Mouse (Mus musculus) heart, postnatal 0 days (tissue): ENCODE data around the gene Rcn1. TPM values are rescaled to one million over a fixed set of nuclear protein-coding genes. Genes with fewer than 3 reads are reported as not detected.

Experiments
- ATAC-seq: fragments of 200-750 bp; cut with Nextera tagmentation; 2 replicates; pipeline ENCODE4 v1.8.0; 2017; ENCODE audit warnings: low read depth, moderate number of reproducible peaks, moderate library complexity; ENCODE audit not compliant: insufficient read depth
- DNase-seq: peaks from one replicate; pipeline ENCODE4 v3.0.0-alpha.2; 2016; ENCODE audit warnings: low spot score
- H3K27ac ChIP-seq: fragments of 300-500 bp; sonication (generic); 2 replicates; pipeline ENCODE4 v1.5.1; 2014; ENCODE audit warnings: low read depth, mild to moderate bottlenecking
- H3K27me3 ChIP-seq: fragments of 300-500 bp; sonication (generic); 2 replicates; pipeline ENCODE4 v1.6.1; 2014; ENCODE audit warnings: low read length, mixed read lengths; ENCODE audit not compliant: control insufficient read depth, insufficient read depth
- H3K36me3 ChIP-seq: fragments of 300-500 bp; sonication (generic); replicated peaks from 2 replicates; pipeline ENCODE4 v1.6.1; 2014; ENCODE audit warnings: low read length, mixed read lengths; ENCODE audit not compliant: control insufficient read depth, insufficient read depth
- H3K4me1 ChIP-seq: fragments of 300-500 bp; sonication (generic); 2 replicates; pipeline ENCODE4 v1.6.1; 2014; ENCODE audit warnings: antibody characterized with exemption; ENCODE audit not compliant: control insufficient read depth, insufficient read depth
- H3K4me2 ChIP-seq: fragments of 300-500 bp; sonication (generic); 2 replicates; pipeline ENCODE4 v1.6.1; 2014; ENCODE audit warnings: low read depth, mild to moderate bottlenecking, low read length, moderate library complexity
- H3K4me3 ChIP-seq: fragments of 300-500 bp; sonication (generic); 2 replicates; pipeline ENCODE4 v1.5.1; 2014; ENCODE audit warnings: low read depth, low read length
- H3K9ac ChIP-seq: fragments of 300-500 bp; sonication (generic); replicated peaks from 2 replicates; pipeline ENCODE4 v1.6.1; 2014; ENCODE audit warnings: low read depth, low read length, mixed read lengths
- H3K9me3 ChIP-seq: fragments of 300-500 bp; sonication (generic); replicated peaks from 2 replicates; pipeline ENCODE4 v1.6.1; 2016; ENCODE audit warnings: low read length; ENCODE audit not compliant: control insufficient read depth
- CTCF ChIP-seq: IDR thresholded peaks from 2 replicates; pipeline ENCODE4 v1.5.1; 2016; ENCODE audit warnings: antibody characterized with exemption, control low read depth, low read depth
- EP300 ChIP-seq: IDR thresholded peaks from 2 replicates; pipeline ENCODE4 v1.6.1; 2016; ENCODE audit warnings: antibody characterized with exemption, low read depth
- WGBS: fragments of 180-500 bp; shearing (Covaris S2); extraction: QIAGEN DNeasy Blood & Tissue Kit; methylation state at CpG from one replicate; pipeline ENCODE4 v1.1.7; 2014; 5-methylcytosine and 5-hydroxymethylcytosine counted together
- polyA plus RNA-seq: library from polyadenylated mRNA; unstranded; fragments of >200 nt; fragmentation: Nextera tagmentation; extraction: Ambion mirVana; gene quantifications from 2 replicates; pipeline ENCODE4 v1.2.1, GENCODE M21; 2015
- total RNA-seq: library from RNA; depleted of rRNA; stranded (reverse); fragments of >200 nt; gene quantifications from 2 replicates; pipeline ENCODE4 v1.2.3, GENCODE M21; 2014; ENCODE audit warnings: low replicate concordance

The Rcn1 gene
- total and polyA plus RNA-seq, 2 experiments from 2014 or later = 34.5 to 54.0 TPM

- WGBS = 87% methylated on average over 7 of the region's 7 CpGs
Measured at GRCm38 (mm10) chr2:105375261-105375660, 23.9 kb downstream of the Rcn1 start.

GRCm38 (mm10) chr2:105373658-105374057 lies 25.5 kb downstream of the Rcn1 start:
- no peaks in the 10 kb centered on the region for H3K9me3 ChIP-seq
- H3K4me2 ChIP-seq = no peak overlapping the region
- H3K4me3 ChIP-seq = no peak overlapping the region
- peaks cover 4% of the 10 kb centered on the region for H3K27me3 ChIP-seq
- ATAC-seq (no peak), DNase-seq (no peak)
- WGBS = 80% methylated on average over 11 of the region's 11 CpGs
- H3K27ac ChIP-seq = no peak overlapping the region
- H3K36me3 ChIP-seq = no peaks in the 10 kb centered on the region
- TF ChIP-seq CTCF (no peak), EP300 (no peak)
- H3K4me1 ChIP-seq = no peaks in the 10 kb centered on the region
- H3K9ac ChIP-seq = no peak overlapping the region

More at GRCm38 (mm10) chr2:105375261-105375660, 23.9 kb downstream of the Rcn1 start:
- H3K27ac ChIP-seq = no peak overlapping the region
- no peak overlapping the region for H3K4me2 ChIP-seq
- no peaks in the 10 kb centered on the region for H3K36me3 ChIP-seq
- H3K4me1 ChIP-seq = no peaks in the 10 kb centered on the region
- ATAC-seq (no peak), DNase-seq (no peak)
- TF ChIP-seq EP300 (no peak), CTCF (no peak)
- no peaks in the 10 kb centered on the region for H3K9me3 ChIP-seq
- H3K4me3 ChIP-seq = no peak overlapping the region
- H3K9ac ChIP-seq = no peak overlapping the region
- H3K27me3 ChIP-seq = peaks cover 4% of the 10 kb centered on the region

- DNase-seq (no peak), ATAC-seq (no peak)
- Histone ChIP-seq H3K4me3 (no peak overlapping the region), H3K4me1 (no peaks in the 10 kb centered on the region), H3K4me2 (no peak overlapping the region), H3K36me3 (no peaks in the 10 kb centered on the region), H3K27ac (no peak overlapping the region), H3K9me3 (no peaks in the 10 kb centered on the region), H3K9ac (no peak overlapping the region), H3K27me3 (peaks cover 4% of the 10 kb centered on the region)
- TF ChIP-seq CTCF = no peak
- TF ChIP-seq EP300 = no peak
- 79% methylated on average over 5 of the region's 5 CpGs for WGBS
Measured at GRCm38 (mm10) chr2:105372727-105373126, 26.4 kb downstream of the Rcn1 start.

GRCm38 (mm10) chr2:105372156-105372555 lies 27.0 kb downstream of the Rcn1 start:
- ATAC-seq (no peak), DNase-seq (no peak)
- no peak overlapping the region for H3K27ac ChIP-seq
- no peaks in the 10 kb centered on the region for H3K4me1 ChIP-seq
- H3K9ac ChIP-seq = no peak overlapping the region
- WGBS = 90% methylated on average over 6 of the region's 6 CpGs
- TF ChIP-seq EP300 = no peak
- no peak for TF ChIP-seq CTCF
- no peak overlapping the region for H3K4me3 ChIP-seq
- H3K9me3 ChIP-seq = no peaks in the 10 kb centered on the region
- H3K4me2 ChIP-seq = no peak overlapping the region
- no peaks in the 10 kb centered on the region for H3K36me3 ChIP-seq
- peaks cover 4% of the 10 kb centered on the region for H3K27me3 ChIP-seq

GRCm38 (mm10) chr2:105370698-105371097 lies 28.4 kb downstream of the Rcn1 start:
- 22% methylated on average over 14 of the region's 14 CpGs for WGBS
- peak overlapping the region; percentile 48 for H3K4me2 ChIP-seq
- no peaks in the 10 kb centered on the region for H3K9me3 ChIP-seq
- no peaks in the 10 kb centered on the region for H3K36me3 ChIP-seq
- peaks cover 4% of the 10 kb centered on the region for H3K27me3 ChIP-seq
- no peak overlapping the region for H3K27ac ChIP-seq
- ATAC-seq (no peak), DNase-seq (no peak)
- TF ChIP-seq EP300 (no peak), CTCF (no peak)
- H3K4me1 ChIP-seq = no peaks in the 10 kb centered on the region
- 0 out of 2 replicates have a peak overlapping the region, but pooled peaks have one; percentile 10 for H3K4me3 ChIP-seq
- no peak overlapping the region for H3K9ac ChIP-seq

GRCm38 (mm10) chr2:105370240-105370639 lies 28.9 kb downstream of the Rcn1 start:
- 26% methylated on average over 10 of the region's 10 CpGs for WGBS
- Histone ChIP-seq H3K27me3 (peaks cover 4% of the 10 kb centered on the region), H3K4me3 (0 out of 2 replicates have a peak overlapping the region, but pooled peaks have one; percentile 10), H3K4me2 (peak overlapping the region; percentile 48), H3K27ac (no peak overlapping the region), H3K4me1 (no peaks in the 10 kb centered on the region), H3K9ac (no peak overlapping the region), H3K36me3 (no peaks in the 10 kb centered on the region), H3K9me3 (no peaks in the 10 kb centered on the region)
- DNase-seq = no peak
- TF ChIP-seq CTCF (no peak), EP300 (no peak)
- no peak for ATAC-seq
